Mouse (Mus musculus): ENCODE measurements around the gene Cct7.

- no peak for TF ChIP-seq CTCF (conservative IDR thresholded peaks at IDR 0.05; ENCODE audit: insufficient read depth, insufficient read length, low read depth, low read length)
- TF ChIP-seq POLR2A (IDR thresholded peaks at IDR 0.05; ENCODE audit: low read depth, low read length): no peak
These were observed 60.2 kb downstream of the Cct7 start for GRCm38 (mm10) chr6:85511286-85512055.

Measured in kidney, adult 2 months (tissue).